Mouse (Mus musculus) thymus, adult 2 months (tissue): ENCODE measurements around the gene Izumo4.

Source experiments
- CTCF ChIP-seq: fragments of 200-500 bp; IDR thresholded peaks from 2 replicates; pipeline ENCODE4 v1.5.1; 2012; ENCODE audit warnings: mild to moderate bottlenecking, control low read depth, low read length, moderate library complexity, borderline replicate concordance; ENCODE audit not compliant: control insufficient read depth, poor library complexity, insufficient read depth; ENCODE audit errors: extremely low read depth
- POLR2A ChIP-seq: fragments of 200-500 bp; IDR thresholded peaks from 2 replicates; pipeline ENCODE4 v1.6.1; 2012; ENCODE audit warnings: mild to moderate bottlenecking, low read length, control low read depth, moderate library complexity; ENCODE audit not compliant: control insufficient read depth, poor library complexity, insufficient read depth; ENCODE audit errors: extremely low read depth

- TF ChIP-seq POLR2A: no peak
- no peak for TF ChIP-seq CTCF
These were observed 38.3 kb upstream of the Izumo4 start for GRCm38 (mm10) chr10:80663485-80664196.
